Mouse (Mus musculus): ENCODE data around the gene Dcx. TPM values are rescaled to one million over a fixed set of nuclear protein-coding genes. Genes with fewer than 3 reads are reported as not detected.

The Dcx gene
- total RNA-seq, 2 experiments from 2014 or later = not detected

DNA sequence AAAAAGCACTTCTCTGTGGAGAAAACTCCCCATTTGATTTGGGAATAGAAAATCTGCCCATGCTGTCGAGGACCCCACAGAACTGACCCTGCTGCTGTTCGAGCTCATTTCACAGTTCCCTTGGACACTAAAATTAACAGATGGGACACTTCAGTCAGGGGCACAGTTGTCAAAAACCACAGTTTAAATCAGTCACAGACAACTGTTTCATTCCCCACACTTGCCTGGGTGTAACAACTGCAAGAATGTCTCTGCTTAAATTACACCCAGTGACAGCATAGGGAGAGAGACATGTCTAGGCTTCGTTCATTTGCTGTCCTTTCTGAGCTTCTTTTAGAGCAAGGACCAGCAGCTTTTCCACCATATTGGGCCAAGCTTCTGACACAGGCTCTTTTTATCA lies 86.5 kb downstream of the Dcx start:
- no peak for DNase-seq
- intact Hi-C loops (cut with DNase I) = no loop called here

DNA sequence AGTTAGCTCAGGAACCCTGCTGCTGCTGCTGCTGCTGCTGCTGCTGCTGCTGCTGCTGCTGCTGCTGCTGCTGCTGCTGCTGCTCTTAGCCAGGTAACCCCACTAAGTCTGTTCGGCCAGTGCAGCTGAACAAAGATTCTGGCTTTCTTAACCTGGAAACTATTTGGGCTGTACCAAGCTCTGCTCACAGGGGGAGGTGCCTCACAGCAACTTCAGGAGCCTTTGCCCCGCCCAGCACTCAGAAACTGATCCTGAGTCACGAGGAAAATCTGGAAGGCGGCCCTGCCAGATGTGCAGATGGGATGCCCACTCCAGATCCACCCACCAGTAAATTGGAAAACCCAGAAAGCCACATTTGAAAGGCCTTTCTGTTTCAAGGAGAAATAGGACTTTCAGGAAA lies 105.9 kb downstream of the Dcx start, which contains the start of gene Capn6:
Gene Capn6, minus strand, starts transcription at position 203 of the 400 bp plus-strand sequence.
- peak; percentile 22 to 25 for DNase-seq
- intact Hi-C loops (cut with DNase I) = no loop called here

DNA sequence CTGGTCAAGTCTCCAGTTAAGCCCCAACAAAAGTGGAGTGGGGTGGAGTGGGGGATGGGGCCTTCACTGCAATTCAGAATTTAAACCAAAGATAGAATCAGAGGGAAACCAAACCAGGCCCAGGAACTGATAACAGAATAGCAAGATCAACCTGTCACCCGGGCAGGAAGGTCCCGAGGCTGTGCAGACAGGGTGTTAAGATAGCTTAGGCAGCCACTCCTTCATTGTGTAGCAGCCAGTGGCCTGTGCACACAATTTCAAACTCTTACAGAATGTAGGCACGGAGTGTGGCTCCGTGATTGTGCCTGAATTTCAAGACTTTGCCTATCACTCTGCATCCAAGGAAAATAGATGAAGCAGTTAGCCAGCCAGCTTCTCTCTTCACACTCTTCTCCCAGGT lies 106.6 kb downstream of the Dcx start:
- intact Hi-C loops (cut with DNase I) = no loop called here
- no peak for DNase-seq

DNA sequence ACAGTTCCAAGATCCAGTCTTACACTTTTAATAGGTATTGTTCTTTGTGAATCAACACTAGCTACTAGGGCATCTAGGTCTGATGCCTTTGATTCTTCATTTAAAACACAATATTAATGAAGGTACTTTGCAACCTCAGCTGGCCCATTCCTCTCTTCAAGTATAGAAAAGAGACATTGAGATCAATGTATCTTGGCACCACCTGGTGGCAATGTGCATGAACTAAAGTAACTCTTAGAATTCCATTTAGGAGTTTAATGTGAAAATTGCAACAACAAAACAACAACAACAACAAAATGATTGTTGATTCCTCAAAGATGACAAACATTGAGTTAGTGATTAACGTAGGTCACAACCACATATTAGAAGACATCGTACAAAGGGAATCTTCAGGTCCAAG lies 114.2 kb downstream of the Dcx start:
- intact Hi-C loops (cut with DNase I) = no loop called here

DNA sequence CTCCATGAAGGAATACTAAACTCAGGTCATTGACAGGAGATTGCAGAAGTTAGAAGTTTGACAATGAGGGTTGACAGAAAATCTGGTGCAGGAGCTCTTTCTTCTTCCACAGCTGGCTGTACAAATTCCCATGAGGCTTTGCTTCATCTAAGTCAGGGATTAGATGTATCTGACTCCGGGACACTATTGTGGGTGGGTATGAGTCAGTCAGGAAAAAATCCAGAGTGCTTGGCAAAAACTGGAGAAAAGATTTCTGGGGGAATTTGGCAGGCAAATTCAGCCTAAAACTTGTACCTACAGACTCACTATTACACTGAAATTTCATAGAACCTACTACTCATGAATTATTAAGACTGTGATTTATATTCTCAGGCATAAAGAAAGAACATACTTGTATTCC lies 117.2 kb downstream of the Dcx start:
- intact Hi-C loops (cut with DNase I) = no loop called here
- DNase-seq = no peak

More for the DNA sequence above, 114.2 kb downstream of the Dcx start:
- no peak for DNase-seq

Small RNAs within 50 kb of the gene (microRNA-seq; reads per million reads assigned to microRNA genes)
- gene Gm47298 = 0 to 0.36 reads per million in 2 experiments

Other genes starting within 250 kb of the Dcx start
- gene Capn6, start 105.9 kb downstream of the Dcx start, total RNA-seq (2021) = 1 to 10 TPM; 4.0 to 6.5 TPM
- gene A730046J19Rik, start 220.4 kb upstream of the Dcx start, total RNA-seq (2021) = under 1 TPM; 0.05 to 0.08 TPM